Mouse (Mus musculus) limb, embryonic 15.5 days (tissue): ENCODE measurements around the gene Zc3hav1. TPM values are rescaled to one million over a fixed set of nuclear protein-coding genes. Genes with fewer than 3 reads are reported as not detected.
"Not testable (repeated sequence)": the region's sequence is repeated elsewhere in the genome, so short reads cannot be mapped to it uniquely, and the experiment has no call there.

Experiments
- ATAC-seq: fragments of 200-750 bp; cut with Nextera tagmentation; 2 replicates; pipeline ENCODE4 v1.8.0; 2017; ENCODE audit warnings: low read depth, moderate TSS enrichment; ENCODE audit not compliant: insufficient number of reproducible peaks, low FRiP score, low TSS enrichment
- H3K27ac ChIP-seq: fragments of 300-500 bp; sonication (generic); 2 replicates; pipeline ENCODE4 v1.5.1; 2015; ENCODE audit warnings: moderate library complexity, mild to moderate bottlenecking, inconsistent platforms
- H3K27me3 ChIP-seq: fragments of 300-500 bp; sonication (generic); 2 replicates; pipeline ENCODE4 v1.6.1; 2015; ENCODE audit warnings: inconsistent platforms
- H3K36me3 ChIP-seq: fragments of 300-500 bp; sonication (generic); 2 replicates; pipeline ENCODE4 v1.6.1; 2015; ENCODE audit warnings: inconsistent platforms
- H3K4me1 ChIP-seq: fragments of 300-500 bp; sonication (generic); 2 replicates; pipeline ENCODE4 v1.6.1; 2015; ENCODE audit warnings: inconsistent platforms
- H3K4me2 ChIP-seq: fragments of 300-500 bp; sonication (generic); 2 replicates; pipeline ENCODE4 v1.6.1; 2015; ENCODE audit warnings: mild to moderate bottlenecking, inconsistent platforms
- H3K4me3 ChIP-seq: fragments of 300-500 bp; sonication (generic); 2 replicates; pipeline ENCODE4 v1.5.1; 2015; ENCODE audit warnings: mild to moderate bottlenecking, inconsistent platforms
- H3K9ac ChIP-seq: fragments of 300-500 bp; sonication (generic); 2 replicates; pipeline ENCODE4 v1.6.1; 2015; ENCODE audit warnings: inconsistent platforms
- H3K9me3 ChIP-seq: fragments of 300-500 bp; sonication (generic); 2 replicates; pipeline ENCODE4 v1.6.1; 2016; ENCODE audit warnings: inconsistent platforms
- WGBS: fragments of 180-500 bp; shearing (Covaris S2); methylation state at CpG from one replicate; pipeline ENCODE4 v1.1.7; 2015; 5-methylcytosine and 5-hydroxymethylcytosine counted together
- polyA plus RNA-seq: library from polyadenylated mRNA; unstranded; fragments of >200 nt; fragmentation: Nextera tagmentation; extraction: Ambion mirVana; gene quantifications from 2 replicates; pipeline ENCODE4 v1.2.1, GENCODE M21; 2015

Gene Zc3hav1
- polyA plus RNA-seq, 1 experiment from 2014 or later, result 7.5 TPM

DNA sequence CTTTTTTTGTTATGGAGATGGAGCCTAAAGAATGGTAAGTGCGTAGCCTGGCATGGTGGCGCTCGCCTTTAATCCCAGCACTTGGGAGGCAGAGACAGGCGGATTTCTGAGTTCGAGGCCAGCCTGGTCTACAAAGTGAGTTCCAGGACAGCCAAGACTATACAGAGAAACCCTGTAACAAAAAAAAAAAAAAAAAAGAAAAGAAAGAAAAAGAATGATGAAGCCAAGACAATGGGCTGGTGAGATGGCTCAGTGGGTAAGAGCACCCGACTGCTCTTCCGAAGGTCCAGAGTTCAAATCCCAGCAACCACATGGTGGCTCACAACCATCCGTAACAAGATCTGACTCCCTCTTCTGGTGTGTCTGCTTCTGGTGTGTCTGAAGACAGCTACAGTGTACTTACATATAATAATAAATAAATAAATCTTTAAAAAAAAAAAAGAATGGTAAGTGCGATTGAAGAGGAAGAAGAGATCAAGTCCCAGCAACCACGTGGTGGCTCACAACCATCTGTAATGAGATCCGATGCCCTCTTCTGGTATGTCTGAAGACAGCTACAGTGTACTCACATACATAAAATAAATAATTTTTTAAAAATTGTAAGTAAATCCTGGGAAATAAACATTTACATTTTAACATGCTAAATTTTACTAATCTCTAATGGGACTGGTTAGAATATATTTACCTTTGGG lies 4.8 kb upstream of the Zc3hav1 start:
- WGBS, result 92% methylated on average over 11 of the region's 11 CpGs
- not testable (repeated sequence) for ATAC-seq, H3K4me3 ChIP-seq, H3K9me3 ChIP-seq, H3K9ac ChIP-seq, H3K27ac ChIP-seq, H3K36me3 ChIP-seq, H3K4me2 ChIP-seq
- H3K27me3 ChIP-seq, result peaks cover 34% of the 10 kb centered on the region
- H3K4me1 ChIP-seq, result peaks cover 11% of the 10 kb centered on the region

DNA sequence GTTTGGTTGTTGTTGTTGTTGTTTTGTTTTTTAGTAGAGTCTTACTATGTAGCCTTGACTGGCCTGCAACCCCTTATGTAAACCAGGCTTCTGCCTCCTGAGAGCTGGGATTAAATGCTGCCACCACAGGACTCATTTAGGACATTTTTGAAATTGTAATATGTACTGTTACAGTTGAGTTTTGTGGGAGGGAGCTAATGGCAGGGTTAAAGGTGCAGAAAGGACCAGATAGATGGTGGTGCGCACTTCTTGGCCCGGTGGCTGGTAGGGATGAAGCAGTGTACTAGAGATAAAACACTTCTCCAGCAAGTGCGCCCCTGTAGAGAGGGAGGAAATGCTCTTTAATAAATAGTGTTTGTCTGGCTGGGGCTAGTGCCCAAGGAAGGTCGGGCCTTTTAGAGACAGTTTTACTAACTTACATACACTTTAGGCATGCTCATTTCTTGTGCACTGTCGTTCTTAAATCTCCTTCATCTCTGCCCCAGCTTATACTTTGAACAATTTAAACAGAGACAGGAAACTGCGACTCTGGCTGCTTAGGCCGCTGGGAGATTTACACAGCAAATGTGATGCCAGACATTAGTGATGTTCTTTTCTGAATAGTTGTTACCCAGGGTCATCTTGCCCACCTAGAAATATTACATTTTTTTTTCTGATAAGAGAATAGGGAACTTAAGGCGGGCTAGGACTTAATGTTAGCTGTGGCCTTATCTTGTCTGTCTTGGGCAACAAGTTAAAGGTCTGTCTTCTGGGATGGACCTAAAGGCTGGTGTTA lies 4.0 kb upstream of the Zc3hav1 start:
- Histone ChIP-seq H3K4me1 (peaks cover 15% of the 10 kb centered on the region), H3K9me3 (no peaks in the 10 kb centered on the region), H3K4me3 (no peak overlapping the region), H3K36me3 (no peaks in the 10 kb centered on the region), H3K4me2 (no peak overlapping the region), H3K9ac (no peak overlapping the region), H3K27ac (no peak overlapping the region), H3K27me3 (peaks cover 39% of the 10 kb centered on the region)
- 73% methylated on average over 8 of the region's 8 CpGs for WGBS
- no peak for ATAC-seq

DNA sequence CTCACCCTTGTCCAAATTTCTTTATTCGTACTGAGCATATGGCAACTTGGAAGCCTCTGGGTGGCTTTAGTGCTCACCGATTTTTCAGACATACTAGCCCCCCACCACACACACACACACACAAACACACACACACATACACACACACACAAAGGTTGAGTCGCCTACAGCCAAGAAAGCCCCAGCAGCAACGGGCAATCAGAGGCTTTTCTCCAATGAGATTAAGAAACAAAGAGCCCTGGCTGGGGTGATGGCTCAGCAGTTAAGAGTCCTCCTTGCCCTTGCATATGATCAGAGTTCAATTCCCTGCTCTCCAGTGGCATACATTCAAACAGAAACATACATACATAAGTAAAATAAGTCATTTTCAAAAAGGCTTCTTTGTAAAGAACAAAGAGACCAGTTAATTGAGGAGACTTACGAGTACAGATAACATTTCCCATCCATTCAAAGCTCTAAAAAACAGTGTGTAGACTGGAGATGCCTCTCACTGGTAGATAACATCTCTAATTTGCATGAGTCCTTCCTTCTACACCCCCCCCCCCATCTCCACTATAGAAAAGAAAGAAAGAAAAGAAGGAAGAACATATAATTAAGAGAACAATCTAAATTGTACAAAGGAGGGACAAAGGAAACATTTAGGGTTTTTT lies 3.3 kb upstream of the Zc3hav1 start:
- no peak overlapping the region for H3K9ac ChIP-seq
- no peaks in the 10 kb centered on the region for H3K9me3 ChIP-seq
- peaks cover 20% of the 10 kb centered on the region for H3K4me1 ChIP-seq
- peaks cover 46% of the 10 kb centered on the region for H3K27me3 ChIP-seq
- 67% methylated on average over 5 of the region's 5 CpGs for WGBS
- H3K27ac ChIP-seq, result no peak overlapping the region
- H3K4me2 ChIP-seq, result no peak overlapping the region
- no peaks in the 10 kb centered on the region for H3K36me3 ChIP-seq
- no peak for ATAC-seq
- H3K4me3 ChIP-seq, result no peak overlapping the region

DNA sequence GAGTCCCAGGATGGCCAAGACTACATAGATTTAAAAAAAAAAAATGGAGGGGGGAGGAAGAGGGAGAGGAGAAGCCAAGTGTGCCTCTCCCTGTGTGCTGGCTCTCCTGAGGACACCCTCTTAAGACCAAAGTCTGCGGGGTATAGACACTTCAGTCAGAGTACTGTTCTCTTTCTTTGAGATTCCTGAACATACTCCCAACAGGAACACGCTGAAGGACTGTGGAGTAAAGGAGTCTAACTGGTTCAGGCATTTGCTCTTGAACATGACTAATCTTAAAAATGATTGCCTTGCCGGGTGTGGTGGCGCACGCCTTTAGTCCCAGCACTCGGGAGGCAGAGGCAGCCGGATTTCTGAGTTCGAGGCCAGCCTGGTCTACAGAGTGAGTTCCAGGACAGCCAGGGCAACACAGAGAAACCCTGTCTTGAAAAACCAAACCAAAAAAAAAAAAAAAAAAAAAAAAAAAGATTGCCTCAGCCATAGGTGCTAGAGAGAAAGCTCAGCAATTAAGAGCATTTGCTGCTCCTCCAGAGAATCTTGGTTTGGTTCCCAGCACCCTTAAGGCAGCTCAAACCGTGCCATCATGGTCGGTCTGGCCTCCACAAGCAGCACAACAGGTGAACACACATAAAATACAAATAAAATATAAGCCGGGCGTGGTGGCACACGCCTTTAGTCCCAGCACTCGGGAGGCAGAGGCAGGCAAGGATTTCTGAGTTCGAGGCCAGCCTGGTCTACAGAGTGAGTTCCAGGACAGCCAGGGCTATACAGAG lies 2.4 kb upstream of the Zc3hav1 start:
- WGBS, result 76% methylated on average over 15 of the region's 15 CpGs
- not testable (repeated sequence) for H3K27ac ChIP-seq, H3K36me3 ChIP-seq, H3K4me3 ChIP-seq, H3K4me2 ChIP-seq, H3K9ac ChIP-seq, H3K9me3 ChIP-seq, ATAC-seq
- peaks cover 20% of the 10 kb centered on the region for H3K4me1 ChIP-seq
- peaks cover 54% of the 10 kb centered on the region for H3K27me3 ChIP-seq

DNA sequence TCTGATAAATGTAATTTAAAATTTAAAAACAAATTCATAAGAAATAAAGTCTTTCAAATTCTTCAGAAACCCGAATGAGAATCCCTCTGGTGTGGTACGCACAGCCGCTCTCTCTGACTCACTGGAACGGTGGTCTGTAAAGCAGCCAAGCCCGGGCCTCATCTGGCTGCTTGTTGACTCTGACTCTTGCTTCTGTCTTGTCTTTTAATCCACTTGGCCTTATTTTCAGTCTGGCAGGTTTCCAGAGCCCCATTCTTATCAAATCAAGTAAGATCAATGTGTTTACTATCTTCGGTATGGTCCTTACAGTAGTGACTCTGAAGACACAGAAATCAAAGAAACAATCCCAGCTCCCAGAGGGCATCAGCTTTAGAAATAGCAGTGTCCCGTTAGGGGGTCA lies 1.5 kb upstream of the Zc3hav1 start:
- 14% methylated on average over 7 of the region's 7 CpGs for WGBS
- Histone ChIP-seq H3K9me3 (no peaks in the 10 kb centered on the region), H3K4me2 (no peak overlapping the region), H3K27ac (no peak overlapping the region), H3K4me3 (no peak overlapping the region), H3K36me3 (no peaks in the 10 kb centered on the region), H3K4me1 (peaks cover 20% of the 10 kb centered on the region), H3K9ac (no peak overlapping the region), H3K27me3 (peaks cover 61% of the 10 kb centered on the region)
- no peak for ATAC-seq

DNA sequence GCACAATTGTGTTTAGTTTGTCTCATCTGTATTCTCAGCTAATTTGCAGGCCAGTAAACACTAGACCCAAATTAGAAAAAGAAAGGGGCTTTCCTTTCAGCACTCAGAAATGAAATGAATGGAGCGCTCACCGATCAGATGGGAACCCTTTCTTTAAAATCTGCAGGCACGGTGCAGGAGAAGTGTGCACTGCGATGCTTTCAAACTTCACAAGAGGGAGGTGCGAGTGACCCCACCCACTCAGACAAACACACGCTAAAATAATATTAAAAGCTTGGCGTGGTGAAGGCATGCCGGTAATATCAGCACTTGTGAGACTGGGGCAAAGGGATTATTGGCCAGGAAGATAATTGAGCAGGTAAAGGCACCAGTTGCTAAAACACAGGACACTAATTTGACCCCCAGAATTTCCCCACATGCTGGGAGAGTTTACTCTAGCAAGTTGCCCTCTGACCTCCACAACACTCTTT lies 986 bp upstream of the Zc3hav1 start:
- 7% methylated on average over 8 of the region's 8 CpGs for WGBS
- Histone ChIP-seq H3K27me3 (peaks cover 64% of the 10 kb centered on the region), H3K4me3 (peak overlapping the region; percentile 64; the same call in 1 of the 2 replicates), H3K9me3 (no peaks in the 10 kb centered on the region), H3K36me3 (no peaks in the 10 kb centered on the region), H3K4me1 (peaks cover 20% of the 10 kb centered on the region), H3K4me2 (no peak overlapping the region), H3K27ac (no peak overlapping the region), H3K9ac (no peak overlapping the region)
- ATAC-seq, result no peak

DNA sequence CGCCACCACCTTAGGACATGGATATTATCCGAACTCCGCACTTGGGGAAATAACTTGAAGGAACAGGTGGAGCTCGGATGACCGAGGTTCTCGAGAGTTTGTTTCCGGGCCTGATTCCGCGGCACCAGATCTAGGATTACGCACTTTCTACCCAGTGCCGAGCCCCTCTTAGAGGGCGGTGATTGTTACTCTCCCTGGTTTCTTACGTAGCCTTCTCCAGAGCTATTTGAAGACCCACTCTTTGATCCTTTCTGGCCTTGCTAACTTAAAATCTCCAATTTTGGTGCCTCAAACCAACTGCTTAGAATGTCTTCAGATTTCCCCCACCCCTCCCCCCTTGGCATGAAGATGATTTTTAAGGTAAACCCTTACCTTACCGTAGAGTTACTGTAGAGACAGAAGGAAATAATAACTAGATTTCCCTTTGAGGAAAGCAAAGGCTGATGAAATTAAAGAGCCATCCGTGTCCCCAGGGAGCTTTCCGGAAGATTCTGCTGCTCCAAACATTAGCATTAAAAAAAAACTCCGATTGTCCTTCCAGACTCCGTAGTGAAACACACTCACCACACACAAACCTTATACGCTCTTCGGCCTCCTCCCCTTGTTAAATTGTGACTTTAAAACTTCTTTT lies 435 bp upstream of the Zc3hav1 start:
- 4% methylated on average over 20 of the region's 20 CpGs for WGBS
- Histone ChIP-seq H3K9me3 (no peaks in the 10 kb centered on the region), H3K27me3 (peaks cover 69% of the 10 kb centered on the region), H3K36me3 (no peaks in the 10 kb centered on the region), H3K9ac (peak overlapping the region; percentile 50; the same call in 1 of the 2 replicates), H3K27ac (no peak overlapping the region), H3K4me1 (peaks cover 20% of the 10 kb centered on the region), H3K4me3 (peak overlapping the region; percentile 64), H3K4me2 (peak overlapping the region; percentile 73)
- 0 out of 2 replicates have a peak, but pooled peaks have one; percentile 36 for ATAC-seq

DNA sequence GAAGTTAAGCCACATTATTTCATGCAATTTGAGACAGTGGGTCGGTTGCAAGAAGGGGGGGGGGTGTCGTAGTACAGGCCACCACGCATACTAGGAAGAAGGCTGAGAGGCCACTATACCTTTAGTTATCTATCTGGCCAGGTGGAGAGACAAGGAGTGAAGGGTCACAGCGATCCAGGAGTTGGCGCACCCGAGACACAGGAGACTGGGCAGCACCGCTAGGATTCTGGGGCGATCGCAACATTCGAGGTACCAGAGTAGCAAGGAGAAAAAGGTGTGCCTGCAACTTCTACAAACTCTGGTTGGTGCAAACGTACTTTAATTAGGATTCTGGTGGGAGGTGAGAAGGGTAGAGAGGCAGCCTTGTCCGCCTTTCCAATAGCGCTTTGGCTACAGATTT lies 1.2 kb downstream of the Zc3hav1 start:
- no peak for ATAC-seq
- peaks cover 68% of the 10 kb centered on the region for H3K27me3 ChIP-seq
- peak overlapping the region; percentile 73 for H3K4me2 ChIP-seq
- no peak overlapping the region for H3K9ac ChIP-seq
- H3K27ac ChIP-seq, result no peak overlapping the region
- H3K4me1 ChIP-seq, result peaks cover 20% of the 10 kb centered on the region
- H3K36me3 ChIP-seq, result no peaks in the 10 kb centered on the region
- 11% methylated on average over 13 of the region's 13 CpGs for WGBS
- H3K4me3 ChIP-seq, result peak overlapping the region; percentile 64
- no peaks in the 10 kb centered on the region for H3K9me3 ChIP-seq

DNA sequence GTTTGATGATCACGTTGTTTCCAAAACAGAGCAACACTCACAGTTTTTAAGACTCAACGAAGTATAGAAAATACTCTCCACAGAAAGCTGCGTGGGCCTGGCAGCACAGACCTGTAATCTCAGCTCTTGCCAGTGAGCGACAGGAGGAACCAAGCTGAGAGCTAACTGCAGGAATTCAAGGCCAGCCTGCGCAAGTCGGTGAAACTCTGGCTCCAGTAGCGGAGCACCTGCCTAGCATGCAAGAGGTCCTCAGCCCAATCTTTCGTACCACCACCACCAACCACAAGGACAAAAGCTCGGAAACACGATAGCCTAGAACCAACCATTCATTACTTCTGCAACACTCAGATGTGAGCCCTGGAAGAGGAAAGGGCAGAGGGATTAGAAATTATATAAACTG lies 2.0 kb downstream of the Zc3hav1 start:
- H3K27ac ChIP-seq, result no peak overlapping the region
- peaks cover 67% of the 10 kb centered on the region for H3K27me3 ChIP-seq
- no peaks in the 10 kb centered on the region for H3K36me3 ChIP-seq
- H3K4me3 ChIP-seq, result peak overlapping the region; percentile 8; the same call in 1 of the 2 replicates
- no peak overlapping the region for H3K4me2 ChIP-seq
- H3K9ac ChIP-seq, result no peak overlapping the region
- peaks cover 20% of the 10 kb centered on the region for H3K4me1 ChIP-seq
- ATAC-seq, result no peak
- no peaks in the 10 kb centered on the region for H3K9me3 ChIP-seq
- whole genome bisulfite sequencing, result 19% methylated on average over 10 of the region's 10 CpGs

DNA sequence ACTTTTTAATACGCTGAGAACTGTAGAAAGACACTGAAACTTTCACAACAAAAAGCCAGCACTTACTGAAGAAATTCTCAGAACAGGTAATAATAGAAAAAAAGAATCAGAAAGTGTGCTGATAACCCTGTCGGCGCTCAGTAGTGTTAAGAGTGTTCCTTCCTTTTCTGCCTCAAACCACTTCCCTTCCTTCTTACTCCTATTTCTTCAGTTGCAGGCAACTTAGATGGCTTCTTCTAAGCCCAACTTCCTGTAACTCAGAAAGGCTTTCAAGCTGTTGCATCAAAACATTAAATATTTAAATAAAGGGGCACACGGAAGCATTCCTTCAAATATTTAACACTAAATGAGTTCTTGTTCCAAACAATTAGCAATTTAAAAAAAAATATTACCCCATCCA lies 2.5 kb downstream of the Zc3hav1 start:
- Histone ChIP-seq H3K36me3 (no peaks in the 10 kb centered on the region), H3K4me1 (peaks cover 20% of the 10 kb centered on the region), H3K4me2 (no peak overlapping the region), H3K9me3 (no peaks in the 10 kb centered on the region), H3K27ac (no peak overlapping the region), H3K9ac (no peak overlapping the region), H3K4me3 (no peak overlapping the region), H3K27me3 (peaks cover 62% of the 10 kb centered on the region)
- WGBS, result 55% methylated on average over 4 of the region's 4 CpGs
- ATAC-seq, result no peak

DNA sequence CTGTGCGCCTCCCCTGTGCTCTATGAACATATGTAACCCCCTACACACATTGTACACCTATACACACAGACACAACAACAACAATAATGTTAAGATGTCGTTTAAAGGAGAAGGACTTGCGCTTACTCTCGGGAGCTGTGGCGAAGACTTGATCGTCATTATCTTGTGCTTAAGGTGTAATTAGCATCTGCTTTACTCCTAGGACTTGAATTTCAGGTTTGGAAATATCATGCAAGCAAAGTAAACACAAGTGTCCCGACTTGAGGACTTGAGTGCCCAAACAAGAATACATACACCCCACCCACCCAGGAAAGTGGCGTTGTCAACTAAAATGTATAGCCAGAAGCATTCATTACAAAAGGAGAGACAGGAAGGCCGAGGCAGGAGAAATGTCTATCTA lies 4.6 kb downstream of the Zc3hav1 start:
- Histone ChIP-seq H3K4me3 (no peak overlapping the region), H3K4me1 (peaks cover 14% of the 10 kb centered on the region), H3K36me3 (no peaks in the 10 kb centered on the region), H3K9ac (no peak overlapping the region), H3K4me2 (no peak overlapping the region), H3K27me3 (peaks cover 42% of the 10 kb centered on the region), H3K9me3 (no peaks in the 10 kb centered on the region), H3K27ac (no peak overlapping the region)
- ATAC-seq, result no peak
- 77% methylated on average over 9 of the region's 9 CpGs for WGBS
